Mouse (Mus musculus) brain, embryonic 14.5 days (tissue): ENCODE data around the gene Rps11.

Source experiments
- CTCF ChIP-seq: fragments of 200-500 bp; IDR thresholded peaks from 2 replicates; pipeline ENCODE4 v1.5.1; 2012; ENCODE audit warnings: inconsistent platforms, mild to moderate bottlenecking, moderate library complexity, borderline replicate concordance; ENCODE audit not compliant: insufficient read depth, insufficient read length; ENCODE audit errors: extremely low read depth
- POLR2A ChIP-seq: fragments of 200-500 bp; IDR thresholded peaks from 2 replicates; pipeline ENCODE4 v1.6.1; 2012; ENCODE audit warnings: mild to moderate bottlenecking, inconsistent platforms, borderline replicate concordance; ENCODE audit not compliant: poor library complexity, insufficient read depth, insufficient read length, severe bottlenecking; ENCODE audit errors: extremely low read depth

GRCm38 (mm10) chr7:45129318-45129717 is 5.1 kb upstream of the Rps11 start:
- TF ChIP-seq CTCF: no peak
- TF ChIP-seq POLR2A: no peak
